Mouse (Mus musculus): ENCODE measurements around the gene Wfdc12. TPM values are rescaled to one million over a fixed set of nuclear protein-coding genes. Genes with fewer than 3 reads are reported as not detected.

Gene Wfdc12
- polyA plus RNA-seq, 1 experiment: 0.81 TPM

- no peak for DNase-seq (ENCODE audit: low read depth)
Measured at GRCm38 (mm10) chr2:164177831-164178230, 12.6 kb downstream of the Wfdc12 start.

- DNase-seq (ENCODE audit: low read depth): no peak
Measured at GRCm38 (mm10) chr2:164175850-164176249, 14.6 kb downstream of the Wfdc12 start.

GRCm38 (mm10) chr2:164174649-164175395 is 15.6 kb downstream of the Wfdc12 start:
- DNase-seq (ENCODE audit: low read depth): no peak

GRCm38 (mm10) chr2:164173394-164173793 is 17.0 kb downstream of the Wfdc12 start:
- no peak for DNase-seq (ENCODE audit: low read depth)

GRCm38 (mm10) chr2:164170902-164171301 is 19.5 kb downstream of the Wfdc12 start, which contains the start of gene Kcns1:
TSS of gene Kcns1 (minus strand) at chr2:164171113.
- no peak for DNase-seq (ENCODE audit: low read depth)

- DNase-seq (ENCODE audit: low read depth): no peak
Measured at GRCm38 (mm10) chr2:164170326-164170725, 20.1 kb downstream of the Wfdc12 start.

- no peak for DNase-seq (ENCODE audit: low read depth)
Measured at GRCm38 (mm10) chr2:164168571-164168946, 21.8 kb downstream of the Wfdc12 start.

GRCm38 (mm10) chr2:164167752-164168570 is 22.4 kb downstream of the Wfdc12 start:
- no peak for DNase-seq (ENCODE audit: low read depth)

- no peak for DNase-seq (ENCODE audit: low read depth)
Measured at GRCm38 (mm10) chr2:164164941-164165340, 25.5 kb downstream of the Wfdc12 start.

- DNase-seq (ENCODE audit: low read depth): no peak
Measured at GRCm38 (mm10) chr2:164161515-164162055, 28.8 kb downstream of the Wfdc12 start.

- DNase-seq (ENCODE audit: low read depth): no peak
Measured at GRCm38 (mm10) chr2:164158838-164159237, 31.6 kb downstream of the Wfdc12 start.

- no peak for DNase-seq (ENCODE audit: low read depth)
Measured at GRCm38 (mm10) chr2:164156158-164156557, 34.2 kb downstream of the Wfdc12 start.

- DNase-seq (ENCODE audit: low read depth): no peak
Measured at GRCm38 (mm10) chr2:164154007-164154406, 36.4 kb downstream of the Wfdc12 start.

- no peak for DNase-seq (ENCODE audit: low read depth)
Measured at GRCm38 (mm10) chr2:164152341-164152740, 38.1 kb downstream of the Wfdc12 start.

- no peak for DNase-seq (ENCODE audit: low read depth)
Measured at GRCm38 (mm10) chr2:164150086-164150760, 40.2 kb downstream of the Wfdc12 start.

GRCm38 (mm10) chr2:164146556-164146955 is 43.9 kb downstream of the Wfdc12 start:
- no peak for DNase-seq (ENCODE audit: low read depth)

- DNase-seq (ENCODE audit: low read depth): no peak
Measured at GRCm38 (mm10) chr2:164144541-164144940, 45.9 kb downstream of the Wfdc12 start.

- DNase-seq (ENCODE audit: low read depth): no peak
Measured at GRCm38 (mm10) chr2:164144025-164144424, 46.4 kb downstream of the Wfdc12 start.

- DNase-seq (ENCODE audit: low read depth): no peak
Measured at GRCm38 (mm10) chr2:164142021-164142420, 48.4 kb downstream of the Wfdc12 start.
